Mouse (Mus musculus) heart, adult 2 months (tissue): ENCODE results near the gene Erg. TPM values are rescaled to one million over a fixed set of nuclear protein-coding genes. Genes with fewer than 3 reads are reported as not detected.

ENCODE experiments used
- DNase-seq, 2 experiments: peaks; one replicate each; pipeline ENCODE4 v3.0.0; 2021
- H3K27ac ChIP-seq: fragments of 200-600 bp; 2 replicates; pipeline ENCODE4 v1.8.1; 2022
- H3K27me3 ChIP-seq: fragments of 200-500 bp; 2 replicates; pipeline ENCODE4 v1.6.1; 2012; ENCODE audit warnings: mild to moderate bottlenecking, low read length, inconsistent platforms, mixed read lengths; ENCODE audit not compliant: control insufficient read depth, insufficient read depth
- H3K36me3 ChIP-seq: fragments of 200-500 bp; 2 replicates; pipeline ENCODE4 v1.6.1; 2012; ENCODE audit warnings: low read length, inconsistent platforms; ENCODE audit not compliant: control insufficient read depth, insufficient read depth
- H3K4me1 ChIP-seq: fragments of 200-500 bp; 2 replicates; pipeline ENCODE4 v1.6.1; 2011; ENCODE audit warnings: low read length; ENCODE audit not compliant: control insufficient read depth, insufficient read depth
- H3K4me3 ChIP-seq: fragments of 200-600 bp; 2 replicates; pipeline ENCODE4 v1.8.1; 2022
- H3K79me2 ChIP-seq: fragments of 200-500 bp; replicated peaks from 2 replicates; pipeline ENCODE4 v1.6.1; 2012; ENCODE audit warnings: mild to moderate bottlenecking, inconsistent platforms, low read length, moderate library complexity, mixed read lengths; ENCODE audit not compliant: control insufficient read depth, insufficient read depth
- H3K9ac ChIP-seq: fragments of 200-500 bp; 2 replicates; pipeline ENCODE4 v1.6.1; 2012; ENCODE audit warnings: low read depth, mild to moderate bottlenecking, control low read depth, inconsistent platforms, low read length, mixed read lengths
- CTCF ChIP-seq: fragments of 200-600 bp; IDR thresholded peaks from 2 replicates; pipeline ENCODE4 v1.8.1; 2022; ENCODE audit warnings: antibody characterized with exemption, mild to moderate bottlenecking, moderate library complexity
- EP300 ChIP-seq: fragments of 200-500 bp; IDR thresholded peaks from 2 replicates; pipeline ENCODE4 v1.6.1; 2011; ENCODE audit warnings: low read depth, low read length, control low read depth; ENCODE audit not compliant: insufficient read depth
- POLR2A ChIP-seq: fragments of 200-500 bp; IDR thresholded peaks from 2 replicates; pipeline ENCODE4 v1.6.1; 2011; ENCODE audit warnings: mild to moderate bottlenecking, low read depth, low read length, control low read depth; ENCODE audit not compliant: insufficient read depth
- WGBS: fragments of 180-500 bp; shearing (Covaris S2); methylation state at CpG from one replicate; pipeline ENCODE4 v1.1.7; 2018; 5-methylcytosine and 5-hydroxymethylcytosine counted together
- intact Hi-C: fragments of 180-260 bp; cut with DNase I; formaldehyde crosslinking; loops from one replicate; pipeline ENCODE4 v1.15.1; 2025
- polyA plus RNA-seq: library from polyadenylated mRNA; depleted of rRNA; stranded (reverse); fragments of >200 nt; gene quantifications from 2 replicates; pipeline ENCODE4 v1.2.3, GENCODE M21; 2012
- total RNA-seq, 2 experiments: library from RNA; stranded (reverse); gene quantifications; 2 replicates each; pipeline ENCODE4 v1.2.3; 2021

The Erg gene
- total and polyA plus RNA-seq, 3 experiments: 19.8 to 26.6 (median 22.1) TPM

GRCm38 (mm10) chr16:95422658-95423073 lies 163.7 kb downstream of the Erg start:
- Histone ChIP-seq H3K36me3 (no peaks in the 10 kb centered on the region), H3K79me2 (0 out of 2 replicates have a peak, but pooled peaks cover 2% of the 10 kb centered on the region), H3K4me3 (no peak overlapping the region), H3K27me3 (no peaks in the 10 kb centered on the region), H3K4me1 (peaks cover 26% of the 10 kb centered on the region), H3K27ac (no peak overlapping the region), H3K9ac (no peak overlapping the region)
- intact Hi-C loops: no loop called here
- TF ChIP-seq POLR2A (no peak), CTCF (no peak), EP300 (no peak)
- 20% methylated on average over 5 of the region's 5 CpGs for whole genome bisulfite sequencing
- no peak for DNase-seq

DNA sequence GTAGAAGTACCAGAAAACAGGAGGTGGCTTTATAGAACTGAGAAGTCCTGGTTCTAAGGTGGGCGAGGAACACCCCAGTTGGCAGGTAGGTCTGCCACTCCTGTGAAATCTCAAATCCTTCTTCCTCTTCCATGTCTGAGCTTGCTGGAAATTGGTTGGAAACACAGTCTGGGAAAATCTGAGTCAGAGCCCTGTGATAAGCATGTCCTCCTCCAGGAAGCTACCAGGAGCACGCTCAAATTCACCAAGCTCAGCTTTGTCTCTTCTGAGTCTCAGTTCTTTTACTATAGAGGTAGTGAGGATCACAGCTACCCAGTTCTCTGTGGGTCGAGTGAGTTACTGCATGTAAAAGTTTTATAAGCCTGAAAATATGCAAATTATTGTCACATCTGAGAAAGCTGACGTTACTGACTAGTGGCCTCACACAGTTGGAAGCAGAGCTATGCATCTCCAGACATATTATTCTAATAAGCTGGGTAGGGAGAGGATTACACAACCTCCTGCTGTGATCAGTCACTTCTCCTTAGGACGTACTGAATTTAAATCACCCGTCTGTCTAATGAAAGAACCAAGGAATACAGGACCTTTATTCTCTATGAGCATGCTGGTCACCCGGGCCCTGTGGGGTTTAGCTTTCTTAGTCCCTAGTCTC lies 165.0 kb downstream of the Erg start:
- 61% methylated on average over 7 of the region's 7 CpGs for WGBS
- H3K27ac ChIP-seq: no peak overlapping the region; the same call in 1 of the 2 replicates
- TF ChIP-seq POLR2A (no peak), EP300 (no peak), CTCF (no peak)

DNA sequence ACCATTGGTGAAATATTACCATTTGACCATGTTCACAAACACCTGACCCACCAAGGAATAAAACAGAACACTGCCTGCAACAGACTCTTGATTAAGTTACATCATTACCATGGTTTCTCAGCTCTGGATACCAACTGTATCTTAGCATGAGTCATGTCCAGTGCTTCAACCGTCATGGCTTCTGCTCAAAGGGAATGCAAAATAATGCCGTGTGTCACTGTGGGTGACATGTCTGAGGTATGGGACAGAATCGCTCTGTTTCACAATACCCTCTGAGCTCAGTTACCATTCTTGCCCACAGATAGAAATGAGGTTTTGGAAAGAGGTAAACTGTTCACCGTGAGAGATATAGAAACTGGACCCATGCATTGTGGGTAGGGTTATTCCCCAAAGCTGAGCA lies 170.5 kb downstream of the Erg start:
- WGBS: 66% methylated on average over 4 of the region's 4 CpGs
- DNase-seq: no peak

More for the DNA sequence above, 165.0 kb downstream of the Erg start:
- intact Hi-C loops: no loop called here
- no peak for DNase-seq
- H3K27me3 ChIP-seq: no peaks in the 10 kb centered on the region
- 0 out of 2 replicates have a peak, but pooled peaks cover 2% of the 10 kb centered on the region for H3K79me2 ChIP-seq
- H3K4me1 ChIP-seq: peaks cover 25% of the 10 kb centered on the region
- H3K36me3 ChIP-seq: no peaks in the 10 kb centered on the region
- H3K4me3 ChIP-seq: no peak overlapping the region
- no peak overlapping the region for H3K9ac ChIP-seq

DNA sequence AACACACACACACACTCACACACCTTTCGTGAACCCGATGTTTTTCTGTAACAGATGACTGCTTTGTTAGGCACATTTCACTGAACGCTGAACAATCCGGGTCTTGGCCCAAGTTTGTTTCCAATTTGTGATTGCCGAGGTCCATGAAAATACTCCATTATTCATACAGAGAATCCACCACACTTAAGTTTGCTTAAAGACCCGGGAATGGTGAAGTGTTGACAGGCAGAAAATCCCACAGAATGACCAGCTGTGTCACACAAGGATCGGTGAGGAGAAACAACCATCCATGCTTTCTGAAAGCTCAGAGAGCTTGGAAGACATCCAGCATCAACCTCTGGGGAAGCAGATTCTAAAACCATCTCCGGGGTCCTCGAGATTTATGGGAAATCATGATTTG lies 171.0 kb downstream of the Erg start:
- Histone ChIP-seq H3K36me3 (peaks cover 5% of the 10 kb centered on the region; the same call in 1 of the 2 replicates), H3K4me1 (peaks cover 14% of the 10 kb centered on the region), H3K4me3 (no peak overlapping the region), H3K9ac (no peak overlapping the region), H3K27ac (no peak overlapping the region), H3K79me2 (peaks cover 8% of the 10 kb centered on the region; the same call in 1 of the 2 replicates), H3K27me3 (no peaks in the 10 kb centered on the region)
- WGBS: 53% methylated on average over 9 of the region's 9 CpGs
- intact Hi-C loops: no loop called here
- DNase-seq: no peak
- TF ChIP-seq CTCF (no peak), POLR2A (no peak), EP300 (no peak)

More for the DNA sequence above, 170.5 kb downstream of the Erg start:
- Histone ChIP-seq H3K27me3 (no peaks in the 10 kb centered on the region), H3K9ac (no peak overlapping the region), H3K4me1 (peaks cover 14% of the 10 kb centered on the region), H3K4me3 (no peak overlapping the region), H3K36me3 (peaks cover 5% of the 10 kb centered on the region; the same call in 1 of the 2 replicates), H3K27ac (no peak overlapping the region), H3K79me2 (peaks cover 8% of the 10 kb centered on the region; the same call in 1 of the 2 replicates)
- TF ChIP-seq CTCF: no peak
- no peak for TF ChIP-seq POLR2A
- no peak for TF ChIP-seq EP300
- intact Hi-C loops: no loop called here

DNA sequence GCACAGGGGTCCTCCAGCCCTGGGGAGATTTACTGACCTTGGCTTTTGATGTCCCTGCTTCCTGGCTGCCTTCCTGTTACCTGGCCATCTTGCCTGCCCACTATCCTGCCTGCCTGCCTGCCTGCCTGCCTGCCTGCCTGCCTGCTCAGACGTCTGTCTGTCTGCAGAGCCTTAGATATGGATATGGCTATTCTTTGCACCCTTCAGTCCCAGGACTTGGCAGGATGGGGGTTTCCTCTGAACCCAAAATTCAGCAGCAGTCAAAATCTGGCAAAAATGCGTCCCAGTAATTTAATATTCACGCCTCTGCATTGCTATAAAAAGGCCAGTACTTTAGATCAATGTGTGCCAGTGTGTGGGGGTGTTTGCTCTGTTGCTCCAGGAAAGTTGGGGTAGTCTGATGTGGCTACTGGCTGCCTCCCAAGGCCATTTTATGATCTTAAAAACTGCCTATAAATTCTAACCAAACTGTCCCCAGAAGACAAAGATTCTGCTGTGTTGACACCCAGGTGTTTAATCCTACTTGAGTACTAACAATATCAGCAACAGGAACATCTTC lies 172.9 kb downstream of the Erg start:
- TF ChIP-seq EP300: no peak
- no peak for TF ChIP-seq POLR2A
- no peak for TF ChIP-seq CTCF
- Histone ChIP-seq H3K79me2 (peaks cover 6% of the 10 kb centered on the region; the same call in 1 of the 2 replicates), H3K4me3 (no peak overlapping the region), H3K27ac (no peak overlapping the region), H3K36me3 (peaks cover 5% of the 10 kb centered on the region; the same call in 1 of the 2 replicates), H3K4me1 (peaks cover 10% of the 10 kb centered on the region), H3K9ac (no peak overlapping the region), H3K27me3 (no peaks in the 10 kb centered on the region)
- 44% methylated on average over 3 of the region's 3 CpGs for WGBS
- DNase-seq: no peak
- intact Hi-C loops: no loop called here

- no peak for DNase-seq
- 44% methylated on average over 14 of the region's 14 CpGs for WGBS
Measured at GRCm38 (mm10) chr16:95408096-95408495, 178.3 kb downstream of the Erg start.

More at GRCm38 (mm10) chr16:95408096-95408495, 178.3 kb downstream of the Erg start:
- Histone ChIP-seq H3K9ac (no peak overlapping the region), H3K27ac (no peak overlapping the region), H3K4me1 (peaks cover 12% of the 10 kb centered on the region), H3K27me3 (no peaks in the 10 kb centered on the region), H3K4me3 (no peak overlapping the region), H3K79me2 (0 out of 2 replicates have a peak, but pooled peaks cover 2% of the 10 kb centered on the region), H3K36me3 (peaks cover 2% of the 10 kb centered on the region; the same call in 1 of the 2 replicates)
- TF ChIP-seq POLR2A: no peak
- TF ChIP-seq CTCF: no peak
- no peak for TF ChIP-seq EP300
- intact Hi-C loops: no loop called here
